Mouse (Mus musculus) CD4-positive naive resting alpha-beta T cell, adult 57 days (primary cell): Measurements from ENCODE around the gene Sertad2. TPM values are rescaled to one million over a fixed set of nuclear protein-coding genes. Genes with fewer than 3 reads are reported as not detected.

Experiments
- total RNA-seq: library from RNA; stranded (reverse); gene quantifications from one replicate; pipeline ENCODE4 v1.2.4, GENCODE M21; 2023

Sertad2 gene
- total RNA-seq, result 37.6 TPM

DNA sequence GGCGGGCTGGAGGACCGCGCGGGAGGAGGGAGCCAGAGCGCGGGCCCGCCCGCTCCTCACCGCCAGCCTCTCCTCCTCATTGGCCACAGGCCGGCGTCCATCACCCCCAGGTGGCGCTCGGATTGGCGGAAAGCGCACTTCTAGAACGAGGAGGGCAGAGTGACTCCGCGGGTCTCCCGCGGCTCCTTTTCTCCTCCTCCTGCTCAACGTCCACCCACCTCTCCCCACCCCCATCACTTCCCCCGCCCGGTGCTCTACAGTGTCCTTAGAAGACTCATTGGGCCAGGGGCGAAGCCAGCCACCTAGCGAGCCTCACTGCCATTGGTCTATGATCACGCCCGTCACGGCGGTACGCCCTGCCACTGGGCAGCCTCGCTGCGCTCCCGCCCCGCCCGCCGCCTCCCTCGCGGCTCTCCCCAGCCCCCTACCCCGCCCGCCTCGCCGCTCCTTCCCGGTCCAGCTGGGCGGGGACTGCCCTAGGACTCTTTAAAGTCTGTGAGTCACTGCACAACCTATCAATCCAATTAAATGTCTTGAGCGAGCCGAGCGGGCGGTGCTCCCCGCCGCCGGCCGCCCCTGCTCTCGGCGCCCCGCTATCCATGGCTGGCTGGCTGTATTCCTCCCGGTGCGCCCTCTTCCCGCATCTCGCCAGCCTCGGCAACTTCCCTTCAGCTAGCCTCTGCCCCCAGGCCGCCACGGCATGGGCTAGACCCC is at the start of gene Sertad2:
Gene Sertad2 (plus strand): TSS at position 515 of the 714 bp plus-strand sequence.

Other genes starting within 250 kb of the Sertad2 start
- gene Slc1a4, start 210.5 kb upstream of the Sertad2 start, total RNA-seq, result 1.2 TPM
- gene Aftph, start 198.3 kb downstream of the Sertad2 start, total RNA-seq, result 73.1 TPM